Mouse (Mus musculus): ENCODE data around the gene Hsp90aa1.
"Not testable (repeated sequence)": the region's sequence is repeated elsewhere in the genome, so short reads cannot be mapped to it uniquely, and the experiment has no call there.

Hsp90aa1 gene

DNA sequence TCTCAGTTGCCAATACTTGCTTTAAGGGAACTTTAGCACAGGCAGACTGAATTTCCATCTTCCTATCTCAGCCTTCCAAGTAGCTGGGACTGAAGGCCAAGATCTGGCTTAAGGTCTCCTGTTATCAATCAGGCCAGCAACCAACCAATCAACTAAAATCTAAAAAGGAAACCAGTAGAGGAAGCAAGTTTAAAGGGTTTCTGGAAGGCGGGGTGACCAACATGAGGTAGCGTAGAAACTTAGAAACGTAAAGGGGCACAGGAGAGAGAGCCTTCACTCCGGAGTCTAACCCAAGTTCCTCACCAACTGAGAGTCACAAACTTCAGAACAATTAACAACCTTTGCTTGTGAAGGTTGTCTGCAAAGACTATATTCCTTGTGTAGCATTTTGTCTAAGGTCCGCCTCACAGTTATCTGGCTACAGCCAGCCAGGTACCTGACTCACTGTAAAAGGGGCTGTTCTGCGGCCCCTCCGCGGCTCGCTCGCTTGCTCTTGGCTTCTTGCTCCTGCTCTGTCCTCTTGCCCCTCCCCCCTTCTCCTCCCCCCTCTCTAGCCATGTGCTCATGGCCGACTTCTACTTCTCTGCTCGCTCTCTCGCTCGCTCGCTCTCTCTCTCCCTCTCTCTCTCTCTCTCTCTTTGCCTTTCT lies 3.9 kb downstream of the Hsp90aa1 start:
- DNase-seq (ENCODE audit: low spot score in 2 of 2), result no peak

DNA sequence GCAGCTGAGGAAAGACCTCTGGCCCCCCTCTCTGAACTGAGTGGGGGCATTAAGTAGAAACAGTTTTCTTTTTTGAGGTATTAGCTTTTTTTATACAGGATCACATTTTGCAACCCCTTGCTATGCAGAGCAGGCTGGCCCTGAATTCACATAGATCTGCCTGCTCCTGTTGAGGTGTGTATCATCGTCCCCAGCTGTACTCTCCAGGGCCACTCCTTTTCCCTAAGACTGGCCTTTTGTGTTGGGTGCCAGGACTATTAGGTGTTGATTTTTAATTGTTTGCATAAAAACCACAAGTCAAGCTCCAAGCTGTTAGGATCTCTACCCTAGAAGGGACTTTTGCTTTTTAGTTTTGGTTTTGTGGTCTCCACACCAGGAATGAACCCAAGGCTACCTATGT lies 4.4 kb downstream of the Hsp90aa1 start:
- no peak for DNase-seq (ENCODE audit: low spot score in 2 of 2)

DNA sequence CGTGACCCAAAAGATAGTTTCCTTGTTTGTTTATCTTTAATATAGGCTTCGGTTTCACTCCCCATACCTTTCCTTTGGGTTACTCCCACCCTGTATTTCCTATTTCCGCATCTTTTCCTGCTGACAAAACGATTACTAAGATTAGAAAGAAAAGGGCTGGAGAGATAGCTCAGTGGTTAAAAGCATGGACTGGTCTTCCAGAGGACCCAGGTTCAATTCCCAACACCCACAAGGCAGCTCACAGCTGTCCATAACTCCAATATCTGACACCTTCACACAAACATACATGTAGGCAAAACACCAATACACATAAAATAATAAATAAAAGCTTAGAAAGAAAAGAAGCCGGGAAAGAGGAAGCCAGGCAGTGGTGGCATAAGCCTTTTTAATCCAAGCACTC lies 5.1 kb downstream of the Hsp90aa1 start:
- DNase-seq (ENCODE audit: low spot score in 2 of 2), result no peak

DNA sequence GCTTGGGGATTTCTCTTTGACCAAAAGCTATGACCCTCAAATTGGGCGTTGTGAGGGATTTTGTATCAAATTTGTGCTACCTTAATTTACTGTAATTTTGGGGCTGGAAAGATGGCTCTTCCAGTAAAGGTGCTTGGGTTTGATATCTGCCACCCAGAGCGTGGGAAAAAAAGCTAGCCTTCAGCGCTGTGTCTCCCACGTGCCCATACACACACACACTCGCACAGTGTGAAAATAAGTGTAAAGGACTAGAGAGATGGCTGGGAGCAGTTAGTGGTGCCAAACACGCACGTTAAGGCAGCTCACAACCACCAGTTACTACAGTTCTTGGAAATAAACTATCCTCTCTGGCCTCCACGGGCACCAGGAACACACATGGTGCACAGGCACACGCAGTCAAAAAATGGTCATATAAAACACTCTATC lies 5.5 kb downstream of the Hsp90aa1 start:
- no peak for DNase-seq (ENCODE audit: low spot score in 2 of 2)

DNA sequence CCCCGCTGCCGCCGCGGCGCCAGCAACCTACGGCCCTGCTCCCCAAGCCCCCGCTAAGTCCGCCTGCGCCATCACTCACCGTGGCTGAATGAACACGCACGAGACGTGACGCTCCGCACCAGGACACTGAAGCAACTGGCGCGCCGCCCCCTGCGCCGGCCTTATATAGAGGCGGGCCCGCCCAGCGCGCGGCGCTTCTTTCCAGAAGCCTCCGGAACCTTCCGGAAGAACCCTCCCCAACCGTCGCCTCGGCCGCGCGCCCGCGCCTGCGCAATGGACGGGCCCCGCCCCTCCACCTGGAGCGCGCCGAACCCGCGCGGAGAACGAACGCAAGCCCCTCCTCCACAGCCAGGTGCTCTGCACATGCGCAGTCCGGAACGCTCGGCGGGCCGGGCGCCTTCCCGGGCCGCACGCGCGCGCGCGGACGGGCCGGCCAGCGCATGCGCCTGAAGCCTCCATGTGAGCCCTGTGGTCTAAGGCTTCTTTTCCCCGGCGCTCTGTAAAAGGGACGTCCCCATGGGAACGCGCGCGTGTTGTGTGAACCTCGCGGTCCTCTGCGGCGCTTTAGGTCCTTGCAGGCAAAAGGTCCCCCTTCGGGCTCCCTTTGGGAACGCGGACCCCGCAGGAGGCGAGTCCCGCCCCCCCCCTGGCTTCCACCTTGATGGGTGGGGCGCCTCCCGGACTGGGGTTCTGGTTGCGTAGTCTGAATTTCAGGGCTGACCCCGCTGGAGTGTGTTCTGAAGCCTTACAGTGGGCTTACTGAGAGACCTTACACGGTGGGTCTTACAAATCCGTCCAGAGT lies 6.2 kb downstream of the Hsp90aa1 start:
- peak; percentile 95 to 96 for DNase-seq (ENCODE audit: low spot score in 2 of 2)

DNA sequence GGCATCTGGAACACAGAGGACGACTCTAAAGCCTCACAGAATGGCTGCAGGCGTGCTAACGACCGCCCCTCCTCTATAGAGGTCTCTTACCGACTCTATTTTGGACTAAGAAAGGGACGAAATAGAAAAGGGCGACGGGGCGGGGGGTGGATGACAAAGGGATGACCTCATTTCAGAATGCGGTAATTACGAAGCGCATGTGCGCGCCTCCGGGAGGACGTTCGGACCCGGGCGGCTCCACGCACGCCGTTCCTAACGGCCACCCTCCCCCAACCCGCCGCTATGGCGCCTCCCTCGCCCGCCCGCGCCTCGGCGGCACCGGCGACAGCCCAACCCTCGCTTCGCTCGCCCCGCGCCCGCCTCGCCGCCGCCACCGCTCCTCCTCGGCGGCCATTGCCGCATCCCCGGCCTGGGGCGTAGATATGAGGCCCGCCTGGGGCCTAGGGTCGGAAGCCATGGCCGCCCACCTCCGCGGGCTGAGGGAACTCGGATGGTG lies 6.8 kb downstream of the Hsp90aa1 start:
- DNase-seq (ENCODE audit: low spot score in 2 of 2), result peak; percentile 65 to 66

DNA sequence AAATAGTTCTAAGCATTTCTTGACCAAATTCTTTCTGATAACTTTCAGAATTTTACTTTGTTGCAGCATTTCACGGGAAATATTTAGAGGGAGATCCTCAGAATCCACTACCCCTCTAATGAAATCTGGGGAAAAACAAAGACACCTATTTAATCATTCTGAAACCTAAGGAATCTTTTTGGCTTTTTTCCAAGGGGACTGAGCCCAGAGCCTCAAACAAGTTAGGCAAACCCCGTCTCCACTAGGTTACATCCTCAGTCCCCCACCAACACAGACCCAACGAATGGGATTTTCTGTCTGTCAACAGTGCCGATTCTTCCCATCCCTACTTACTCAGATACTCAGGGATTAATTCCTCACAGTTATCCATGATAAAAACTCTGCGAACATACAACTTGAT lies 9.2 kb downstream of the Hsp90aa1 start:
- DNase-seq (ENCODE audit: low spot score in 2 of 2), result not testable (repeated sequence)

DNA sequence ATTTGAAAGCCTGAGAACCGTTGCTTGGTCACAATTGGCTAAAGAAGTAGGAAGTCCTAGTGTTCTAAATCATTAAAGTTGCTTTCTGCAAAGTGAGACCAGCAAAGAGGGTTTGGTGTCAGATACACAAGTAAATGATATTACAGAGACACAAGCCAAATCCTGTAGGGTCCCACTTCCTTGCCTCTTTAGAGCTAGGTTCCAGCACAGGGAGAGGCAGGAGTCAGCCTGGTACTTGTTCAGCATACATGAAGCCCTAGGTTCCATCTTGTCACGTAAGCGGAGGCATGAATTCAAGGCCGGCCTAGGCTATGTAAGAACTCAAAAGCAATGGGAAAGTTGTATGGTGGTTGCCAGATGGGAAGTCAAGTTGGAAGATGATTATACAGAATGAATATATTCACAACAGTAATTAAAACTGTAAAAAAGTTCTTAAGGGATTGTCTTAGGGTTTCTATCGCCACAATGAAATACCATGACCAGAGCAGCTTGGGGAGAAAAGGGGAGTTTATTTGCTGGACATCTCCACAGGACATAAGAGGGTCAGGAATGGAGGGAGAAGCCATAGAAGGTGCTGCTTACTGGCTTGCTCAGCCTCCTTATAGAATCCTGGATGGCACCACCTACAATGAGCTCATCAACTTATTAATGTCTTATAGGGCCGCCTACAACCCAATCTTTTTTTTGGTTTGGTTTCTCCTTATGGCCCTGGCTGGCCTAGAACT lies 12.4 kb downstream of the Hsp90aa1 start:
- DNase-seq (ENCODE audit: low spot score in 2 of 2), result no peak

DNA sequence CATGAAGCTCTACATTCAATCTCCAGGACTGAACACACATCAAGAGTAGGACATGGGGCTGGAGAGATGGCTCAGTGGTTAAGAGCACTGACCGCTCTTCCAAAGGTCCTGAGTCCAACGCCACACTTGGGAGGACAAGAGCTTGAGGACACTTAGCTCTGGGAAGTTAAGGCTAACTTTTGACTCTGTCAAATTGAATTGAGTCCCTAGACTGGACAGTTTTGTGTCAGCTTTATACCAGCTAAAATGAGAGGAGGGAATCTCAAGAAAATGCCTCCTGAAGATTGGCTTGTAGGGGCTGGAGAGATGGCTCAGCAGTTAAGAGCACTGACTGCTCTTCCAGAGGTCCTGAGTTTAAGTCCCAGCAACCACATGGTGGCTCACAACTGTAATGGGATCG lies 13.6 kb downstream of the Hsp90aa1 start:
- not testable (repeated sequence) for DNase-seq (ENCODE audit: low spot score in 2 of 2)

DNA sequence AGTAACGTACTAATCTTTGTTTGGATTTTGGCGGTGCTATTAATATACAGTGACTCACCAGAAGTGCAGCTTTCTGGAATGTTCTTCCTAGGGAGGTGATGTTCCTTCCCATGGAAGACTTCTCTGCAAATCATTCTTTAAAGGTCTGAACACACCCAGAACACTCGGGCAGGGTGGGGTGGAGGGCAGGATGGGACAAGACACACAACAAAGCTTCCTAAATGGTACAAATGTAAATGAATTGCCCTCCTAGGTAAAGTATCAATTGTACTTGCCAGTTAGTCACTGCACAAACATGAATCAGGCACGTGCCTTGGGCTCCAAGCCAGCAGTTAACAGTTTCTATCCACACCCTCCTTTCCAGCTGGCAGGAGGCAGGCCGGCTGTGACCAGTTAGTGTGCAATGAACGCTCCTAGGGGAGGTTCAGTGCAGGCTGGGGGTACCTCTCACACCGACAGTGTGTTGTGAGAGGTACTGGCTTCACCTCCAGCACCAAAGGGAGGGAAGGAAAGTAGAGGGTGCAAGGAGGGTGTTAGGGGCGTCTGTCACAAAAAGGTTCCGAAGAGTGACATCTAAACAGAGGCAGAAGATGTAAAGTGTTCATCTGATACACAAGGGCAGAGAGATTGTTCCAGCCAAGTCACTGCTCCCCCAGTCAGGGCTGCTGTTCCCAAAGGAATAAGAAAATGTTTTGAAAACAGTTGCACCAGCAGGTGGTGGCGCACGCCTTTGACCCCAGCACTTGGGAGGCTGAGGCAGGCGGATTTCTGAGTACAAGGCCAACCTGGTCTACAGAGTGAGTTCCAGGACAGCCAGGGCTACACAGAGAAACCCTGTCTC lies 14.4 kb downstream of the Hsp90aa1 start:
- peak; percentile 56 to 57 for DNase-seq (ENCODE audit: low spot score in 2 of 2)

DNA sequence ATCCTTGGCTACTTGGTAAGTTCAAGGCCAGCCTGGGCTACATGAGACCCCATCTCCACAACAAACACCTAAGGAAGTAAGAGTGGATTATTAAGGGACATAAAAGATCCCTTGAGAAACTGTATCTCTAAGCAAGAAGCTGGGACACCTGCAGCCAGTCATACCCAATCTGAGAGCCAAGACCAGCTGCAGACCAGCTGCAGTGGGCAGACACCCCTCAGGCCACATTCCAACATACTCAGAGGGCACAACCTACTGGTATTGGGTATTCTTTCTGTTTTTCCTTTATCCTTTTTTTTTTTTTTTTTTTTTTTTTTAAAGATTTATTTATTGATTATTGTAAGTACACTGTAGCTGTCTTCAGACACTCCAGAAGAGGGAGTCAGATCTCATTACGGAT lies 18.9 kb downstream of the Hsp90aa1 start:
- no peak for DNase-seq (ENCODE audit: low spot score in 2 of 2)

DNA sequence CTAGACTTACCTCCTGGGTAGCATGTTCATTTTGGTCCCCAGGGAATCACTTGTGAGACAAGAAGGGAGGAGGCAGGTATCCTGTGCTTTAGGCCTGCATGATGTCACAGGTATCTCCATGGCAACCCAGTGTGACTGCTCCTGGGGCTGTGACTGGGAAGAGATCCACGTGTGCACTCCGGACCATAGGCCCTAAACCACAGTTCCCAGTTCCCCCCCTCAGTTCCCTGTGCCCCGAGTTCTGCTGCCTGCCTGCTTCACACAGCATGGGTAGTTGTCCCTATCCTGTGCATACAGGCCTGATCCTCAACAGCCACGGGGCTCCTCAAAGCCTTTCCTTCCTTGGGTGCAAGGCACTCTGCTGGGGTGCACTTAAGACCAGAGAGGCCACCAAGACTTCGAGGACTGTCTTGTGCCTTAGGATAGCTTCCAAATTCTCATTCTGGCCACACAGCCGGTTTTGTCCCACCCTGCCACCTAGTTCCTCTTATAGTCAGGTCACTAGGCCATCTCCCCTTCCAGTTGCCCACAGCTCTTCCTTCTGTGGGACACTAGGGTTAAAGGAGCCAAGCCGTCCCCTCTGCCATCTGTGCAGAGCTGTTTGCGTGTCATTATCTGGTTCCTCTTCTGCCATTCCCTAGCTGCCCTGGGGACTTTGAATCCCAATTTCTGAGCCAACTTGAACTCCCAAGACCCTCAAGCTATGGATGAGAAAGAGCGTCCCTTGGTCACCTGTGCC lies 19.8 kb downstream of the Hsp90aa1 start, which contains the start of gene 1700001K19Rik:
Gene 1700001K19Rik, minus strand, starts transcription at position 59 of the 739 bp plus-strand sequence.
- DNase-seq (ENCODE audit: low spot score in 2 of 2), result no peak

DNA sequence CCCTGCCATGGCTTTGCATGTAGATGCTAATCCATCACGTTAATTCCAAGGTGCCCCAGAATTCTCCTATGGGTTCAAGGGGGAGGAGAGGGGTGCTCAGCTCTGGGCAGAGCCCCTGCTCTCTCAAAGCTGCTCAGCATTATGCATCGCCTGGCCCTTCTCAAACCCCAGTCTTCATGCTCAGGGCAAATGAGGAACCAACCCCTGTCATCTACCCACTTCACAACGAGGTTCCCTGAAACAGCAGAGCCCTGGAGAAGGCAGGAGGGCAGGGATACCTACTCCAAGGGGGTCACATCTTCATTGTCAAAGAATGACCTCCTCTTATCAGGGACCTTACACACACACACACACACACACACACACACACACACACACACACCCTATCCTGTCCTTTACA lies 20.6 kb downstream of the Hsp90aa1 start:
- DNase-seq (ENCODE audit: low spot score in 2 of 2), result no peak

DNA sequence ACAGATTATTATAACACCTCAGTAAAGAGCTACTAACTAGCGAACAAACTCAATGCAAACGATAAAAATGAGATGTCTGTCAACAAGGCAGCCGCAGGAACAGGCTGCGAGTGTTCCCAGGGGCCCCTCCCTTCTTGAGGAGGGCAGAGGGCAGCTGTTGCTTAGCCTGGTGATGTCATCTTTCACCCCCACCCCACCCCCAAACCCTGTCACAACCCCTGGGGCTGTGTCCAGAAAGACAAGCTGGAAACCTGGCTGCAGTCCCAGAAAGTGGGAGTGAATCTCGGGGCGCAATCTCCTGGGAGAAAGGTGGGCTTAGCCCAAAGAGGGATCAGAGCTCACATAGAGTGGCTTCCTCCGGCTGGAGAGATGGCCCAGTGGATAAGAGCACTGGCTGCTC lies 21.3 kb downstream of the Hsp90aa1 start:
- no peak for DNase-seq (ENCODE audit: low spot score in 2 of 2)

DNA sequence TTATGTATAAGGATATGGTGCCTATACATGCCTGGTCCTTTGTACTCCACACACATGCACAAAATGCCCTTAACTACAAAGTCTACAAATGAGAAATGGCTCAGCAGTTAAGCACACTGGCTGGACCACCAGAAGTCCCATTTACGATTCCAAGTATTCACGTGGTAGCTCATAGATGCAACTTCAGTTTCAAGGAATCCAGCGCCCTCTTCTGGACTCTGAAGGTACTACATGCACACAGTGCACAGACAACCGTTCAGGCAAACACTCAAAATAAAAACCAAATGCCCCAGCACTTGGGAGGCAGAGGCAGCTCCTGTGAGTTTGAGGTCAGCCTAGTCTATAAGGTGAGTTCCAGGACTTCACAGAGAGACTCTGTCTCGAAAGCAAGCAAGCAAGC lies 28.3 kb downstream of the Hsp90aa1 start:
- DNase-seq (ENCODE audit: low spot score in 2 of 2), result no peak

DNA sequence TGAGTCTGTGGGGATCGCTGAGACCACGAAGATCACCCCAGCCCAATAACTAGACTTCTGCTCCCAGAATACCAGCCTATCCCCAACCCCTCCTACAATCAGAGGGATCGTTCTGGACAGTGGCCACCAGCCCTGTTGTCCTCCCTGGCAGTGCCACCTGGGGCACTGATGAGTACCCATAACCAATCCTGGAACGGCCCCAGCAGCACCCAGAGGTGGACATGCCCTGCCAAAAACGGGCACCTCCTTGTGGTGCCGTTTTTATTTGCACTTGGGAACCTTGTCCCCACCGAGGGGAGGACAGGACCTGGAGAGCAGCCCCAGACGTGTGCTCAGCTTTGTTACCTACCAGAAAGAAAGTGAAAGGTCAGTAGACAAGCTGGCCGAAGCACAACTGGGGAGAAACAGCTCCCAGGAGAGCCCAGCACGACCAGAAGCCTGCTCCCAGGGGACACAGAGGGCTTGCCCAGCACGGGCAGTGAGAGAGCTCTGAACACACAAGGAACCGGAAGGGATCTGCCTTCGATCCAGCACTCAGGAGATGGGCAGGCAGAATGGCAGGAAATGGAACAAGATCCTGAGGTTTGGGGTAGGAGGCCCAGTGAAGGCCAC lies 35.0 kb downstream of the Hsp90aa1 start:
- no peak for DNase-seq (ENCODE audit: low spot score in 2 of 2)

DNA sequence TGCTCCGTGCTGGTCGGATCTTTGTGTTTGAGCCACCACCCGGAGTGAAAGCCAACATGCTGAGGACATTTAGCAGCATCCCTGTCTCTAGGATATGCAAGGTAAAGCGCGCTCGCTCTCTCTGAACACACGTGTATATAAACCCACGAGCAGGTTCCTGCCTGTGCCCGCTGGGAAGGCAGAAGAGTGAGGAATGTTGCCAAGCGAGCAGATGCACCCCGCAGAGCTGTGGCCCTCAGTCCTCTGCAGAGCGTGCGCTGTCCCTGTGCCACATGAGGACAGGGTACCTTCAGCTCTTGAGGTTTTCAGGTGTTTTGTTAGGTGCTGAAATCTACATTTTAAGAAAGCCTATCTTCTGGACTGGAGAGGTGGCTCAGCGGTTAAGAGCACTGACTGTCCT lies 40.8 kb downstream of the Hsp90aa1 start:
- no peak for DNase-seq (ENCODE audit: low spot score in 2 of 2)

DNA sequence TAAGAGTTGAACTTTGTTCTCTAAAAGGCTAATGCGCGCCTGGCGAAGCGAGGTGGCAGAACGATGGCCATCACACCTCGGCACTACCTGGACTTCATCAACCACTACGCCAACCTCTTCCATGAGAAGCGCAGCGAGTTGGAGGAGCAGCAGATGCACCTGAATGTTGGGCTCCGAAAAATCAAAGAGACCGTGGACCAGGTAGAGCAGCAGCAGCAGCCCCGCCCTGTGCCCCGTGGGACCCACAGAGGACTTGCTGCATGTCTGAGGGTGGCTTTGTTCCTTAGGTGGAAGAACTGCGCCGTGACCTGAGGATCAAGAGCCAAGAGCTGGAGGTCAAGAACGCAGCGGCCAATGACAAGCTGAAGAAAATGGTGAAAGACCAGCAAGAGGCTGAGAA lies 51.1 kb downstream of the Hsp90aa1 start:
- DNase-seq (ENCODE audit: low spot score in 2 of 2), result no peak

DNA sequence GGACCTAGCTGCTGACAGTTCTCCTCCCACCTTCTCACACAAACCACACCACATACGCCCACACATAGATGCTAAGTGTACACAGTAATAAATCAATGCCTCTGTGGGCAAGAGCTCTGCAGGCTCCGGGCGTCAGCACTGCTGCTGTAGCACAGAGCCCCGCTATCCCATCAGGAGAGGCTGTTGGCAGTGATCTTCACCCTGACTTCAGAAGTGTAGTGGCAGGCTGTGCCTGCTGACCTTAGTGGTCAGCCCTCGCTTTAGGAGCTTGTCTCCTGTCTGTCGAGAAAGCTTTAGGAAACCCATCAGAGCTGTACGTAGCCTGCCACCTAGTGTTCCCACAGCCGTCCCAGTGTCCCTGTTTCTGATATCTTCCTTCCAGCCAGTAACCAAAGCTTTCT lies 52.3 kb downstream of the Hsp90aa1 start:
- DNase-seq (ENCODE audit: low spot score in 2 of 2), result peak; percentile 49 to 65

Measured in right cerebral cortex, adult 2 months (tissue).